Mouse (Mus musculus) megakaryocyte progenitor cell, adult 5-6 weeks (primary cell): ENCODE results near the gene Capn7. TPM values are rescaled to one million over a fixed set of nuclear protein-coding genes. Genes with fewer than 3 reads are reported as not detected.

ENCODE experiments used
- ATAC-seq: replicated peaks from 2 replicates; pipeline ENCODE4 v1.8.0; 2016; ENCODE audit warnings: mild to moderate bottlenecking, moderate TSS enrichment, inconsistent platforms; ENCODE audit not compliant: poor library complexity
- total RNA-seq, 2 experiments: library from RNA; stranded (forward) in 1 of 2; stranded (reverse) in 1 of 2; fragments of 157-497, 149-512 nt in 1 of 2; fragments of 200-1000 nt in 1 of 2; gene quantifications; 2 replicates each; pipeline versions ENCODE4 v1.2.3 to v1.2.4; 2015 to 2017

The Capn7 gene
- total RNA-seq (2015) (56.8 and 59.6 TPM in 2 replicates), total RNA-seq (2017) (52.7 and 62.3 TPM in 2 replicates)

- ATAC-seq: peak; percentile 95
These were observed at the start of gene Capn7 for GRCm38 (mm10) chr14:31336369-31337155. Capn7 (plus strand) TSS chr14:31336638.

GRCm38 (mm10) chr14:31313192-31313591, 23.2 kb upstream of the Capn7 start:
- ATAC-seq: no peak

- ATAC-seq: no peak
These were observed 19.8 kb upstream of the Capn7 start for GRCm38 (mm10) chr14:31316613-31317012.

- ATAC-seq: 0 out of 2 replicates have a peak, but pooled peaks have one; percentile 29
These were observed 18.7 kb upstream of the Capn7 start for GRCm38 (mm10) chr14:31317754-31318153.

- ATAC-seq: no peak
These were observed 16.9 kb upstream of the Capn7 start for GRCm38 (mm10) chr14:31319546-31319945.

GRCm38 (mm10) chr14:31321181-31321580, 15.3 kb upstream of the Capn7 start:
- no peak for ATAC-seq

GRCm38 (mm10) chr14:31322191-31322590, 14.2 kb upstream of the Capn7 start:
- ATAC-seq: no peak

- ATAC-seq: no peak
These were observed 13.2 kb upstream of the Capn7 start for GRCm38 (mm10) chr14:31323189-31323588.

- ATAC-seq: peak; percentile 79
These were observed 12.3 kb upstream of the Capn7 start, which contains the start of gene Dnah1 for GRCm38 (mm10) chr14:31323849-31324792. Dnah1 (minus strand) TSS chr14:31323896.

GRCm38 (mm10) chr14:31324851-31325250, 11.6 kb upstream of the Capn7 start:
- ATAC-seq: no peak

GRCm38 (mm10) chr14:31325551-31325950, 10.9 kb upstream of the Capn7 start:
- peak; percentile 45 for ATAC-seq

- ATAC-seq: no peak
These were observed 9.7 kb upstream of the Capn7 start for GRCm38 (mm10) chr14:31326770-31327169.

- ATAC-seq: no peak
These were observed 9.2 kb upstream of the Capn7 start for GRCm38 (mm10) chr14:31327196-31327595.

GRCm38 (mm10) chr14:31327681-31328080, 8.8 kb upstream of the Capn7 start:
- ATAC-seq: peak; percentile 48

GRCm38 (mm10) chr14:31329741-31330140, 6.7 kb upstream of the Capn7 start:
- ATAC-seq: no peak

- ATAC-seq: no peak
These were observed 5.5 kb upstream of the Capn7 start for GRCm38 (mm10) chr14:31330957-31331356.

- no peak for ATAC-seq
These were observed 673 bp upstream of the Capn7 start for GRCm38 (mm10) chr14:31335765-31336164.

GRCm38 (mm10) chr14:31337406-31337805, 968 bp downstream of the Capn7 start:
- ATAC-seq: peak; percentile 43

- no peak for ATAC-seq
These were observed 1.5 kb downstream of the Capn7 start for GRCm38 (mm10) chr14:31337947-31338346.

GRCm38 (mm10) chr14:31343241-31343640, 6.8 kb downstream of the Capn7 start:
- no peak for ATAC-seq

GRCm38 (mm10) chr14:31345367-31345766, 8.9 kb downstream of the Capn7 start:
- 0 out of 2 replicates have a peak, but pooled peaks have one; percentile 26 for ATAC-seq
